Mouse (Mus musculus) spleen, embryonic (tissue): ENCODE results near the gene Btaf1.

Experiments used
- CTCF ChIA-PET: fragments of 350-600 bp; sonication (Branson Sonifier 250); formaldehyde crosslinking; loops from one replicate; lab custom pipeline; 2022; lab: Charles Lee

Btaf1 gene

DNA sequence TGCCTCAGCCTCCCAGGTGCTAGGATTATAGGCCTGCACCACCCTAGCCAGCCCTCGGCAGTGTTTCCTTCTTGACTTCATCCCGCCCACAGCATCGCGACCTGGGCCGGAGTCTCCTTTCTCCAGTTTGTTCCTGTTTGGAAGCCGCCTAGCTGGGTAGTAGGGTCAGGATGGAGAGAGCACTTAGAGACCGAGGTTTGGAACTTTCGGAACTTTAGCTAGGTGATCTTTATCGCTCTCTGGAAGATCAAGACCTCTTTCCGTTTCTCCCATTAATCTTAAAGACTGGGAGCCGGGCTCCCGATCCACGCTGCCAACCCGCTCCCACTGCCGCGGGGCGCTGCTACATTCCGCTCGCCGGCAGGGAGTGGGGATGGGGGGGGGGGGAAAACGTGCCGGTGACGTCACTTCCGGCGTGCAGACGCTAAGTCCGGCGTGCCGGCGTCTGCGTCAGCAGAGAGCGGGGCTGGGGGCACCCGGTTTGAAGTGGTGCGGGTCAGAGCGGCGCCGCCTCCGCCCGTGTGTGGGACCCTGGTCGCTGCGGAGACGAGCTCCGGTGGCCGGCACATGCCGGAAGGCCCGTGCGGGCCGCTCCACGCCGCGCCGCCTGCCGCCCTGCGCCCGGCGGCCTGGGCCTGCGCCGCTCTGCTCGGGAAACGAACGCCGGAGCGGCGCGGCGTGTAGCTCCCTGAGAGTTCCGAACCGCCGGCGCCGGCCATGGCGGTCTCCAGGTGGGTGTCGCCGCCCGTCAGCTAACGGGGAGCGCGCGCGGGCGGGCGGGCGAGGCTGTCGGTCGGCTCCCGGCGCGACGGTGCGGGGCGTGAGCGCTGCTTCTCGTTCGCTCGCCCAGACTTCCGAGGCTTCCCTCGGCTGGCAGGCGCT is at the start of gene Btaf1:
Btaf1 (plus strand) TSS at position 409 of the 882 bp plus-strand sequence.
- CTCF ChIA-PET: interaction anchor here (0.5 to 0.7 kb wide), 3 partner anchors 15 to 675 kb away, joined by 3 to 12 read pairs (median 7); no protein-coding TSS in a partner anchor

DNA sequence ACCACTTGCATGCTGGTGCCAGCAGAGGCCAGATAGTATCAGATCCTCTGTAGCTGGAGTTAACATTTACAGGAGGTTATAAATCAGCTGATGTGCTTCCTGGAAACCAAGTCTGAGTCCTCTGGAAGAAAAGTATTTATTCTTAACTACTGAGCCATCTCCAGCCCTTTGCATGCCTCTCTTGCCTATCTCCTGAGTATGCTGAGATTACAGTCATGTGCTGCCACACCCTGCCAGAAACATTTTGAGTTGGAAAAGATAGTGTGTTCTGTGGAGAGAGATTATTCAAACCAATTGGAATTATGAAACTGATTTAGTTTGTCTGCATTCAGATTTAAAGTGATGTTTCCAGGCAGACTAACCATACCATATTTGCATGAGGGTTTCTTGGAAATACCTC is 48.5 kb upstream of the Btaf1 start:
- CTCF ChIA-PET: no interaction called here

DNA sequence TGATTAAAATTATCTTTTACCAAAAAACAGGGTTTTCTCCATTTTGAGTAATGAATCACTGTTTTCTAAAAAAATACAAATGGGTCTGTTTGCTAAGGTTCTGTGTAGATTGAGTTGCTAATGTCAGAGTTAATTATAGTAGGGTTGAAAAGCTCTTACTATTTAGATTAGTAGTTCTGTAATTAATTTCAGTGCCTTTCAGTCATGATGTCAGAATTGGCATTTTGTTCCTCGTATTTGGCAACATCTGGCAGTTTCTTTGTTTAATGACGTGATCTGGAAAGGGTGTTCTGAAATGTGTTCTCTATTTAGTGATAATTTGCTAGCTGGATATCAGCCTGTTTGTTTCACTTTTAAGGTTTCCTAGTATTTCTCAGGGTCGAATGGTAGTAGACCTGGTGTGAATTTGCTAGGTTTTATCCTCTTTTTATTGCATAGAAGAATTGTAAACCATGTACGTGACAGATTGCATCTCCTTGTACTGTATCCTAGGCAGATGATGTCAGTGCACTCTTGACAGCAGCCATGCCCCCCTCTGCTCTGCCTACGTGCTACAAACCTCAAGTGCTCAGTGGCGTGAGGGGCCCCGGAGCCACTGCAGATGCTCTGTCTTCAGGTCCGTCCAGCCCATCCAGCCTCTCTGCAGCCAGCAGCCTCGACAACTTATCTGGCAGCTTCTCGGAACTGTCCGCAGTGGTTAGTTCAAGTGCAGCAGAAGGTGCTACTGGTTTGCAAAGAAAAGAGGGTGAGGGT is 47.0 kb upstream of the Btaf1 start:
- CTCF ChIA-PET: interaction anchor here (1.0 kb wide), 1 partner anchor 17 kb away, joined by 3 read pairs; no protein-coding TSS in a partner anchor

DNA sequence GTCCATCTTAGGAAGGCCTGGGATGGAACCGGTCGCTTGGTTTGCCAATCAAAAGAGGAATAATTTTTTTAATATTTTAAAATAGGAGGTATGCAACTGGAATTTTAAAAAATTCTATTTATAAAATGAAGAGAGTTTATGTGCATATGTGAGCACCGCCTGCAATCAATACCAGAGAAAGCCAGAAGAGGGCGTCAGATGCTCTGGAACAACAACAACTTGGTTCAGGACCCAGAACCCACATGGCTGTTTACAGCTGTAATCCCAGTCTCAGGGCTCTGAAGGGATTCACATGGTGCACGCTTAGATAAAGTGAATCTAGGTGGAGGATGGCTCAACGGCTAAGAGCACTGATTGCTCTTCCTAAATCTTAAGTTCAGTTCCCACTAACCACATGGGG is 42.8 kb upstream of the Btaf1 start:
- CTCF ChIA-PET: no interaction called here

DNA sequence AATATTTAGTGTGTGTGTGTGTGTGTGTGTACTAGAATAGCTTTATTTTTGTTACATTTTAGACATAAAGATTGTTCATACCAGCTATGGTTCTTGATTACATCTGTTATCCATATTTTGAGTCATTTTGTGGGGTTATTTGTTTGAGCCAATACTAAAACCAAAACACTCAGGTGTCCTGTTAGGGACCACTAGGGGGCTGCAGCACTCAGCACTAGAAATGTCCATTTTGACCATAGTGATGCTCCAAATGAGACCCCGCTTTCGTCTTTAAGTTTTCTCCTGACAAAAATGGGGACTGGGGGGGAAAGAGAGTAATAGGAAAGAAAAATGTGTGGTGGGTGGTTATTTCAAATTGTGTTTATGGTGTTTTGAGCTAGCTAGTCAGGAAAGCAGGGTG is 39.6 kb upstream of the Btaf1 start:
- CTCF ChIA-PET: no interaction called here

DNA sequence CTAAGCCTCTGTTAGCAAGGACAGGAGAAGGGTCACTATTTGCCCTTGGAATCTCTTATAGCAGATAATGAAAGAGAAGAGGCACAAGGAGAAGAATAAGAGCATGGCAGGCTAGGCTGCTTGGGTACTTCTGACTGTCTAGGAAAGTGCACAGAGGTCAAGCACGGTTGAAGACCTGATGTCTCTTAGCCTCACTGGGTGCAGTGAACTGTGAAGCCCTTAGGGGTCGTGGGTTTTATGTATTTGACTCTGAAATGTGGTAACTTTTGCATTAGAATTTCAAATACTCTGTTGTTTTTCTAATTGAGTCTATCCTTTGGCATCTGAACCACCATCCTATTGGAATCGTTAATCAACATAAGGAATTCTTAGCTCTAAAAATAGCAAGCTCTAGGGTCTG is 38.2 kb upstream of the Btaf1 start:
- CTCF ChIA-PET: no interaction called here

DNA sequence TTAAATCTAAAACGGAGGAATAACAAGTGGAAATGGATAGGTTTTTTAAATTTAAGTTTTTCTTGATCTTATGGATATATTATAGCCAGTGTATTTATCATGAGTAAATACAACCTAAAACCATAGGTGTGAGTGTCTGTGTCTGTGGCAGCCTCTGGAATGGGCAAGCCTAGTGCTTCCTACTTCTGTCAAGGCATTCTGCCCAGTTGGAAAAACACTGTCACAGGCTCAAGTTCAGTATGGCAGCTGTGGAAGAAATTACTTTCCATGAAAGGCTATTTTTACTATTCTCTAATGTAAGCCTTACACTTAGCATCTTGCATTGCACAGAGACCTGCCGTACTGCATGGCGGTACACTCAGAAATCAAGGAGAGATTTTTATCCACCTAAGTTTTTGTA is 34.1 kb upstream of the Btaf1 start:
- CTCF ChIA-PET: interaction anchor here (0.5 to 0.6 kb wide), 2 partner anchors 34 to 37 kb away, joined by 4 to 12 read pairs; partner anchors contain the start of gene Btaf1

DNA sequence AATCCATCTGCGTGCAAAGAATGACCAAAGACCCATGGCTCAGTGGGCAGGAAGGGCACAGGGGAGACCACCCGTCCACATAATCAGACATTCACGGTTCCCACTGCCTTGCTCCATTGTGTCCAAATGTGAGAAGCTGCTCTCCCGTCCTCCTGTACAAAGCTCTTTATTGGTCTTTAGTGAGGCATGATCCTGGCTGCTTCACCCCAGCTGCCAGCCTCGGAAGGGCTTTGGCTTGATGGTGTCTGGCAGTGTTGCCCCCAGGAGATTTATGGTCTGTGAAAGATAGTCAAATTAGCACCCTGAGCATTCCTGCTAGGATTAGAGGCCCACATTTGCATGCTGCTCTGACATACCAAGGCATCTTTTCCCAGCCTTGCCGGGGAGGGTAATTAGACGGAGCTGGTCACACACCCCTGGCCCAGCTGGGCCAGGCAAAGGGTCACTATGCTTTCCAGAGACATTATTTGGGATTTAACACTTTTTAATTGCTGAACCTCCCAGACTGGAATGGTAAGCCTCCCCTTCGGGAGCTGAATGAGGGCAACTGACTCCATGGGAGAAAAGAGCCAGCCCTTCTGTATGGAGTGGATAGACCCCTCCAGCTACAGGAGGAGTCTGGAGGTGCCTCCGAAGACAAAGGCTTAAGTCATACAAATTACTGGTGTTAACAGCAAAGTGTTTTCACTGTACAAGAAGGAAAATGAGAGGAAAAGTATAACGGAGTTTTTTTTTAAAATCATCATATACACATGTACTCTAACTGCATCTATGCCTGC is 28.9 kb upstream of the Btaf1 start:
- CTCF ChIA-PET: no interaction called here

DNA sequence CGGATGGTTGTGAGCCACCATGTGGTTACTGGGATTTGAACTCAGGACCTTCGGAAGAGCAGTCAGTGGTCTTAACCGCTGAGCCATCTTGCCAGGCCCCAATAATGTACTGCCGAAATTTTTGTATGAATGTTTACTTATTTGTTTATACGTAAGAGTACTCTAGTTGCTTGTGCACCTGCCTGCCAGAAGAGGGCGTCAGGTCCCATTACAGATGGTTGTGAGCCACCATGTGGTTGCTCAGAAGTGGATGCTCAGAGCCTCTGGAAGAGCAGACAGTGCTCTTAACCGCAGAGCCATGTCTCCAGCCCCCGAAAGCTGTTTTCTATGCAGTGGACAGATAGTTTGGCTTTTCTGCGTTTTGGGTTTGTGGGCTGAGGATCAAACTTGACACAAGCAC is 28.1 kb upstream of the Btaf1 start:
- CTCF ChIA-PET: no interaction called here

DNA sequence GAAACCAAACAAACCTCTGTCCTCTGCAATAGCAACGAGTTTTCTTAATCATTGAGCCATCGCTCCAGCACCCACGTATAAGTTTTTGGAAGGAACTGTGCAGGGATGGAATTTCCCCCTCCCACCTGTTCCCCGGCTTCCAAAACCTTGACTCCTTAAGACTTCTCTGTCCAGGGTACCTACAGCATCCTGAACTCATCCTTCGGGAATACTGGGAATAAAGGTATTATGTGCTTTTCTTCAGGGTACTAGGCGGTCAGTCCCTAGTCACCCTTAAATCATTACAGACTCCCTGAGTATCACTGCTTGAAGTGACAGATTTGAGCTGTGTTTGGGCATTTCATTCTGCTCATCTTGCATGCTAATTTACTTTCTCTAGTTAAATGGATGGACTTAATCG is 22.5 kb upstream of the Btaf1 start:
- CTCF ChIA-PET: no interaction called here

DNA sequence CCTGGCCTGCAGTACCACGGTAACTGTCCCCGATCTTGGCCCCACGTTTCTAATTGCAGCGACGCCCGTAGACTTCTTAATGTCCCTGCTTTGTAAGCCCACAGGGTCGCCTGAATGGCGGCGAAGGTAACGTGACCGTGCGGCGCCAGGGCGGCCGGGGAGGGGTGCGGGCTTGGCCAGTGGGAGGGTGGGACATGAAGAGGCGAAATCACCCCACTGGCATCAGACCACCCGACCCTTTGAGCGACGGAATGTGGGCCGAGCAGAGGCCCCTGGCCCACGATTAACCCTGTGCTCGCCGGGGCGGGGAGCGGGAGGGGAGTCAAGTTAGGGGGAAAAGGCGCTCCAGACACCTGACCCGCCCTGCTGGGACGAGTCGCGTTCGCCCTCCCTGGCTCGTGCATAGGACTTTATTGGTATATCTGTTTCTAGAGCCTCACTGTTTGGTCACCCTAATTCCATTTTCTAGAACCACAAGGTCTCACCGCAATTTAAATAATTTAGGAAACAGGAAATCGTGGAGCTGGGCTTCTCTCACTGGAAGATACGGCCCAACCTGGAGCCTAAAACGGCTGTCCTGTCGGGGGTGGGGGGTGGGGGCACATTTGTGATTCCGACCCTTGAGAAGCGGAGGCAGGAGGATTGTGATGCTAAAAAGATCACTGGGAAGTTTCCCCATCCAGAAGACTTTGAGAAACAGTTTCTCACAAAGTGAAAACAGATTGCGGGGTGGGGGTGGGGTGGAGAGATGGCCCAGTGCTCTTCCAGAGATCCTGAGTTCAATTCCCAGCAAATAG is 21.5 kb upstream of the Btaf1 start:
- CTCF ChIA-PET: no interaction called here

DNA sequence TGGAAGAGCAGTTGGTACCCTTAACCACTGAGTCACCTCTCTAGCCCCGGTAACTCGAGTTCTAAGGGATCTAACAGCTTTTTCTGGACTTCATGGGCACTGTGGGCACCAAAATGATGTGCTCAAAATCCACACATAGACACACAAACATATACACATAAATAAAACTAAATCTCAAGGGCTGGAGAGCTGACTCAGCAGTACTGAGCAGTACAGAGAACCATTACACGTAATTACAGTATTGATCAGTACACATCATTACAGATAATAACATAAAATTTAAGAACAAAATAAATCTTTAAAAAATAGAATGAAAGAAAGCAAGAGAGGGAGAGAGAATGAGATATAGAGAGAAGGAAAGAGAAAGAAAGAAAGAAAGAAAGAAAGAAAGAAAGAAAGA is 16.7 kb upstream of the Btaf1 start:
- CTCF ChIA-PET: interaction anchor here (0.9 kb wide), 1 partner anchor 1145 kb away, joined by 4 read pairs; no protein-coding TSS in a partner anchor

DNA sequence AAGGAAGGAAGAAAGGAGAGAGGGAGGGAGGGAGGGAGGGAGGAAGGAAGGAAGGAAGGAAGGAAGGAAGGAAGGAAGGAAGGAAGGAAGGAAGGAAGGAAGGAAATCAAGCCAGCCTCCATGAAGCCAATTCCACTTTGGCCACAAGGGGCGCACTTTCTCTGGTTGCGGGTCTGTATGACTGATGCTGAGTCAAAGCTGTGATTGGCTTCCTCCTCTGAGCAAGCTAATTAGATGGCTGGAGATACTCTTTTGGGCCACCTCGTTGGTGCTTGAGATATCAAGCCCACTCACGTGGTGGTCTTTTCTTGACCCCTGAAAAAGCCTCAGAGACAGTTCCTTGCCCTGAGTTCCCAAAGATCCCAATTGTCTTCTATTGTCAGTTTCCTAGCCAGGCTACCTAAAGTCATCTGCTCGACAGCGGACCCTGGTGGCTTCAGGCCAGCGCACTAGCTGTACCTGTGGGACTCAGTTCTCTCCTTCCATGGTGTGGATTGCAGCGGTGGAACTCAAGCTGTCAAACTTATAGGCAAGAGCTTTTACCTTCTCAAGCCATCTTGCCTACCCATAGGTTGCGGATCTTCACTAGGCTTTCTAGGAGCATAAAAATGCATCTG is 16.1 kb upstream of the Btaf1 start:
- CTCF ChIA-PET: interaction anchor here (0.9 kb wide), 1 partner anchor 1144 kb away, joined by 4 read pairs; no protein-coding TSS in a partner anchor

DNA sequence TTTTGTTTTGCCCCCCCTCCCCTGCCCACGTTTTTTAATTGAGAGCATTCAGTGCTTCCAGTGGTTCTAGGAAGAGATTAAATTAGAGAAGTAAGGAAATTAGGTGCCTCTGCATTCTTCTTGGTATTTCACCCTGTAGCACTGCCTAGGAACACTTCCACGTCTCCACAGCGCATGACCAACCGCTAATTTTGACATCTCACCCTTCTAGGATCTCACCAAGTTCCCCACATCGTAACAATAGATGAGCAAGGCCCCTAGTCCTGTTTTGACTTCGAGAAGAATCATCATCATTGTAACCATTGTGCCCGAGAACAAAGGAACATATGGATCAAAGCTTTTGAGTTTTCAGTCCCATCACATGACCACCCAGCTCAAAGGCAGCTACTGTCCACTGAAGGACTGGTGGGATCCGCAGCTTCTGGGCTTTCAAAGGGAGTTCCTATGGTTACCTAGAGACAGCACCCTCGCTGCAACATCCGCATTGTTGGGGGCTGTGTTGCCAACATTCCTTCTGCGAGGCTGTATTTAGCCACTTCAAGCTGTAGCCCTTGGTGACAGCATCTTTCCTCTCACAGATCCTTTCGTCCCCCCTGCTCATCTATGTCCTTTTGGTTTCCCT is 15.3 kb upstream of the Btaf1 start:
- CTCF ChIA-PET: no interaction called here

DNA sequence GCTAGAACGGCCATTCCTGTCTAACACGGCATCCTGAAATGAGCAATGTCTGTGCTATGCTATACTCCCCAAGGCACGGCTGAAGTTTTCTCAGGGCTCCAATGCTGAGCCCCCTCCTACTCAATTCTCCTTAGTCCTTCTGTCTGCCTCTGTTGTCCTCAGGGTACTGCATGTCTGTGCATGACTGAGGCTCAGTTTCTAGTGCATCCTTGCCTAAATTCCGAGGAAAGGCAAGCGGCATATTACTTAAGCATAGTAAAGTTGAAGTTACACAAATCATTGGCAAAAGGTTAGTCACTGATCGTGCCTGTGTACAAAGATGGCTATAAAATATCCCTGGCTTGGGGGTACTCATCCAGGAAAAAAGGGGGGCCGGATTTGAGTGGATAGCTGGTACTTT is 12.8 kb upstream of the Btaf1 start:
- CTCF ChIA-PET: interaction anchor here (1.7 kb wide), 1 partner anchor 10 kb away, joined by 3 read pairs; no protein-coding TSS in a partner anchor

DNA sequence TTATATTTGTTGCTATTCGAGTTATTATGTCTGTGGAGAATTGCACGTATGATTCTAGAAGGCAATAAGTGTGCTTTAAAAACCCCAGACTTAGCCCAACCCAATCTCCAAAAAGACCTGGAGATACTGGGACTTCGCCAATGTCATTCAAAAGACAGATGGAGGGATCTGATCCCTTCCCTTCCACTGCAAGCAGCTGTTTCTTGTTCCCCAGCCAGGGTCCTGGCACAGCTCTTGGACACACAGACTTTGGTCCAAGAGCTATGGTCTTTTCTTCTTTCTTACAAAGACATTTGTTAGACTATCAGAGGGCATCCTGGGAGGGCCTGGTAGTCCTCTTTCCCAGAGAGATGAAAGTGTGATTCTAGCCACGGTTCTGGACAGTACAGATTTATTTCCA is 9.7 kb upstream of the Btaf1 start:
- CTCF ChIA-PET: interaction anchor here (0.7 kb wide), 1 partner anchor 294 kb away, joined by 3 read pairs; no protein-coding TSS in a partner anchor

DNA sequence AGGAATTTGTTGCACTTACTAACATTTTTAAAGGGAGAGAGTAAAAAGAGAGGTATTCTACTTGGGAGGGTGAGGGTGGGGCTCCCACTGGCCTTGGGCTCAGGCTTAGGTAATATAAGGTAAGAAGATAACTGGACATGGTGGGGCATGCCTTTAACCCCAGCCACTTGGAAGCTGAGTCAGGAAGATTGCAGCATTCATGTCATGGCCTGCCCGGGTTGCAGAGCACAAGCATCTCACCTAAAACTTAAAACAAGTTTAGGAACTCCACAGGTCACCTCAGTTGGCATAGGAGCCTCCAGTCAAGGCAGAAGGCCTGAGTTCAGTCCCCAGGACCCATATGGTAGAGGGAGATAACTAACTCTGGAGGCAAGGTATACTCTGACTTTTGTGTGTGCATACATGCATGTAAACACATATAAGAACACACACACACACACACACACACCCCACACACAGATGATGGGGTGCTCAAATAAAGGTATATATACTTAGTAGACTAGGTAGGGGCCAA is 8.9 kb upstream of the Btaf1 start:
- CTCF ChIA-PET: no interaction called here

DNA sequence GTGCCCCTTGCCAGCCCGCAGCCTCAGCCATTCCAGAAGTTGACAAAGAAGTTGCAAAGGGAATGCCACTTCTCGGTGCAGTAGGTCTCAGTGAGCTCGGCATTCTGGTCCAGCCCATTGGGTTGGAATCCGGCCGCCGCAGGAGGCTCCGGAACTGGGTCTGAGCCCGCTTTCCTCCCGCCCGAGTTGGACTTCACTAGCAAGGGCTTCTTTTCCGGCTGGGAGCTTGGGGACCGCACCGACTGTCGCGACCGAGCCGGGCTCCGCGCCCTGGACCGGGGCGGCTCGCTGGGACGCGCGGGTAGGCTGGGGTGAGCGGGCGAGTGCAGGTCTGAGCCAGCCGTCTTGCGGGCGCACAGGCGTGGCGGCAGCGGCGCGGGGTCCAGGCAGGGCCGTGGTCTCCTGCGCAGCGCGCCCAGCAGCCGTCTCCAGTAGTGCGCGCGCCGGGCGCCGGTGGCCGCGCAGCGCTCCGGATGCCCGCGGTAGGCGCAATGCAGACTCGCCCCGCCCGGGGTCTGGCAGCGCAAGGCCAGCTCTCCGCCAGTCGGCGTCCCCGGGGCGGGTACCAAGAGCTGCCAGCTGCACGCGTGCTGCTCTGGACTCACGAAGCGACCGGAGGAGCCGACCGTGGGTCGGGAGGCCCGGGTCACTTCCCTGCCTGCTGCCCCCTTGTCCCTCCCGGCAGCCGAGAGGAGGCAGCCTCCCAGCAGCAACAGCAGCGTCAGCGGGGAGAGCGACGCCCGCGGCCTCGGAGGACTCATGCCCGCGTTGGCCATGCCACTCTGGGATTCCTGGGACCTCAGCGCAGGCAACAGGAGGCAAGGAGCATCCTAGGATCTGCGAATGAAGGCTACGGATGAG is 7.2 kb upstream of the Btaf1 start:
- CTCF ChIA-PET: interaction anchor here (0.5 to 1.0 kb wide), 3 partner anchors 29 to 99 kb away, joined by 3 read pairs; no protein-coding TSS in a partner anchor
